Mouse (Mus musculus): ENCODE measurements at regions not wholly inside any gene's neighbourhood (a gene's known extent, or its start where the extent isn't known, plus 50 kb on each side); places are given as distances from the start of the nearest gene placed in this dataset.

DNA sequence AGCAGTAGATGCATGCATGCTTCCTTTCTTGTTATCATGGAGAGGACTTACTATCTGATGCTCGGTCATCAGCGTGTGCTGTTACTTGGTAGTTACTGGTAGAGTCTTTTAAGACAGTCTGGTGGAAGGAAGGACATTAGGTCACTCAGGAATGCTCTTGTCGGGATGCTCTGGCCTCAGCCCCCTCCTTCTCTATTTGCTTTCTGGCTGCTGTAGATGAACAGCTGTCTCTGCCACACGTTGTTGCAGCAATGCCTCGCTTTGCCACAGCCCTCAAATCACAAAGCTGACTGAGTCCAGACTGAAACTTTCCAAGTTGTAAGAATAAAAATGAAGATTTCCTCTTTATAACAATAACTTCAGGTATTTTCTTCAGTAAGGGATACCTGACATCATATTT, 282.1 kb upstream of the Slc30a5 start:
- TF ChIP-seq EP300 (IDR thresholded peaks at IDR 0.05) (no peak), CTCF (IDR thresholded peaks at IDR 0.05) (no peak)
